Mouse (Mus musculus) ES-E14 (cell line): ENCODE data around the gene Klf9.

Experiments
- CHD2 ChIP-seq: IDR thresholded peaks from 2 replicates; pipeline ENCODE4 v1.6.1; 2014; ENCODE audit warnings: mild to moderate bottlenecking, low read depth, low read length, inconsistent platforms
- HCFC1 ChIP-seq: IDR thresholded peaks from 2 replicates; pipeline ENCODE4 v1.6.1; 2012; ENCODE audit warnings: low read length, inconsistent platforms, borderline replicate concordance; ENCODE audit not compliant: insufficient read depth
- MAFK ChIP-seq: IDR thresholded peaks from 2 replicates; pipeline ENCODE4 v1.6.1; 2014; ENCODE audit warnings: mild to moderate bottlenecking, low read depth, low read length, inconsistent platforms; ENCODE audit not compliant: insufficient read depth
- ZC3H11A ChIP-seq: IDR thresholded peaks from 2 replicates; pipeline ENCODE4 v1.6.1; 2012; ENCODE audit warnings: low read depth, mild to moderate bottlenecking, inconsistent platforms, low read length, borderline replicate concordance
- ZNF384 ChIP-seq: IDR thresholded peaks from 2 replicates; pipeline ENCODE4 v1.6.1; 2012; ENCODE audit warnings: low read depth, low read length, inconsistent platforms

DNA sequence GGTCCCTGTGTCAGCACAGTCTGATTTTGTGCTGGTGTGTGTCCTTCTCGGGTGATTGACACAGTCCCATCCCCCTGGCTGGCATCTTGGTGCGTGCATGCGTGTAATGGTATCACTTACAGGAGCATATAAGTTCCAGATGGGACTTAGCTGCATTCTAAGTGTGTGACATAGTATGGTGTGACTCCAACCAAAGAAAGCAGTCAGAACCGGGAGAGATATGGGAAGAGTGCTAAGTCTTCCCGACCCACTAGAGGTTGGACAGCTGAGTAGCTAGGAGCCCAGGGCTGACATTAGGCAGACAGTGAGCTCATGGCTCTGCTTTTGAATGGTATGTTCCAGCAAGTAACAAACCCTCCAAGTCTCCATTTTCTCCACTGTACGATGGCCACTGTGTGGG is 21.9 kb downstream of the Klf9 start:
- TF ChIP-seq MAFK (no peak), ZC3H11A (no peak), CHD2 (no peak), ZNF384 (no peak), HCFC1 (no peak)
